Mouse (Mus musculus) erythroid progenitor cell, adult 5-6 weeks (primary cell): ENCODE results near the gene Atad2b. TPM values are rescaled to one million over a fixed set of nuclear protein-coding genes. Genes with fewer than 3 reads are reported as not detected.

ENCODE experiments used
- ATAC-seq: replicated peaks from 2 replicates; pipeline ENCODE4 v1.8.0; 2016; ENCODE audit warnings: moderate number of reproducible peaks, mild to moderate bottlenecking, moderate TSS enrichment, inconsistent platforms; ENCODE audit not compliant: poor library complexity, low FRiP score, severe bottlenecking
- total RNA-seq, 2 experiments: library from RNA; stranded (forward) in 1 of 2; stranded (reverse) in 1 of 2; fragments of 150-400 nt in 1 of 2; fragments of 186-747, 209-891 nt in 1 of 2; gene quantifications; 2 replicates each; pipeline versions ENCODE4 v1.2.3 to v1.2.4; 2015 to 2017; ENCODE audit warnings: low replicate concordance in 2 of 2

Atad2b gene
- total RNA-seq, 2 experiments from 2014 or later = 96.0 to 105 TPM

- ATAC-seq = no peak
Observed at GRCm38 (mm10) chr12:5067590-5067989, 150.4 kb downstream of the Atad2b start.

GRCm38 (mm10) chr12:5070131-5070530, 153.0 kb downstream of the Atad2b start:
- ATAC-seq = no peak

DNA sequence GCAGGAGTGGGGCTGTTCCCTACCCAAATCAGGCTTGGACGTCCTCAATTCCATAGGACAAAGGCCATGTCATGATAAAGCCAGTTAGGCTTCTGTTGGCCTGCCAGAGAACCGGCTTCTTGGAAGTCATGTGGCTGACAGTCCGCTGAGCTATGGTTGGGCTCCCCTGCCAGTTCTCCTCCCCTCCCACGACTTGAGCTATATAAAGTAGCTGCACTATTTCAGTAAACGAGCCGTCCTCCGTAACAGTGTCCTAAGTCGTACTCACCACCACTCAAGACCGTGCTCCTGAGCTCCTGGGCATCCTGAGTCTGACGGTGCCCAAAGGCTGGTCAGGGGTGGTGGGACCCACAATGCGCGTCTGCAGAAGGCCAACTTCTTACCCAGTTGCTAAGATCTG, 156.0 kb downstream of the Atad2b start:
- ATAC-seq = no peak

- no peak for ATAC-seq
Observed at GRCm38 (mm10) chr12:5081480-5081879, 164.3 kb downstream of the Atad2b start.

DNA sequence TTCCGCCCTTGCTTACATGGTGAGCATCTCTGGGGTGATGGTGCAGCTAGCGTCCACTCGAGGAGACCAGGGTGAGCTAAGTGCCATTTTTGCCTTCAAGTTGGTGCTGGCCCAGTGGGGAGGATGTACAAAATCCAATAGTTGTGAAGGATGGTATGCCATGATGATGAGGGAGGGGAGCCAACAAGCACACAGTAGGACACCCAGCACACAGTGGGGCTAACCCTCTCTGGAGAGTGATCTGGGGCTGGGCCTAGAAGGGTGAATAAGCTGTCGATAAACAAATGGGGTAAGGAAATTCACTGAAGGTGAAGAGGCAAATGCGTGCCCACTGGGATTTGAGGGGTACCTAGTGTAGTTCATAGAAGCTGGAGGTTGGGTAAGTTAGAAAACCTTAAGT, 167.6 kb downstream of the Atad2b start:
- ATAC-seq = no peak

DNA sequence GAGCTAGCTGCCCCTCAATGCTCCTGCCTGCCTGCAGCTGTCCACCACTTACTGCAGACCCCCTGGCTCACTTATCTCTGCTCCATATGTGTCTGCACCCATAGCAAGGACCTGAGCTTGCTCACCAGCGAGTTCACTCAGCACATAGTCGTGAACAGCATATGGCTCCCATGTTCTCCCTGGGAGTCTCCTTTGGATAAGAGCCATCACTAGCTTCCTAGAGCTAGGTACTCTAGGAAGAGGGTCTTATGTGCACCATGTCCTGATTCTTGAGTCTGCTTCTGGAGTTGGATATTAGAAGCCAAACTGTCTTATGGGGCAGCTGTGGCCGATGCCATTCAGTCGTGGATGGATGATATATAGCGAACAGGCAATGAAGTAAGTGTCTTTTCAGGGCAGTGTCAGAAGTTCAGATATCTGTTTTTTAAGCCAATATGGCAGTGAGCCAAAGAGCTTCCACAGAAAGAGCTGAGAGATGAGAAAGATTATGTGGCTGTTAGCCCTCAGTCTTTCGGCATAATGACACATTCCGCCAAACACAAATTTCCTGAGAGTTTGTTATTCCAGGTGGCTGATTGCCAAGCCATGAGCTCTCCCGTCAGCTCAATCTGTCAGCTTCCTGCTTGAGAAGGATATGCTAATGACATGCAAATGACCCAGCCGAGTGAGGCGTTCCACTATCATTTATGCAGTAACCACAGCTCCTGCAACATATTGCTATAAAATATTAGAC, 170.8 kb downstream of the Atad2b start:
- ATAC-seq = no peak

DNA sequence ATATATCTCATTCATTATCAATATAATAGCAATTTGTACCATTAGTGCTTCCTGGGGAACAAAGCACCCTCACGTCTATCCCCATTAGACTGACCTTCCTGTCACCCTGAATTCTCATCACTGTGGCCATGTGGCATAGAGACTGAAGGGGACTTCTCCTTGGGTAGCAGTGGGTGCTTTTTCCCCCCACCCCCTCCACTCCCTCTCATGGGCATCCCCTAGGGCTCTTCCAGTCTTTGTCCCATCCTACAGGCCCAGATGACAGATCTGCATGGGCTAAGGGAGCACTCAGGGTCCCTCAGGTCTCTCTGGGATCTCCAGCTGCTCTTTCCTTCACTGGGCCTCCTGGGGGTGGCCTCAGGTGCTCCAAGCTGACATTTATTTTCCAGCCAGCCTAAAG, 171.5 kb downstream of the Atad2b start:
- no peak for ATAC-seq

Other genes starting within 250 kb of the Atad2b start
- gene Fam228a, start 178.9 kb upstream of the Atad2b start, total RNA-seq (2015; ENCODE audit: low replicate concordance) = not detected in 2 replicates
- gene Fam228a, start 178.9 kb upstream of the Atad2b start, total RNA-seq (2017; ENCODE audit: low replicate concordance) = not detected in 2 replicates
- gene Pfn4, start 148.3 kb upstream of the Atad2b start, total RNA-seq (2015; ENCODE audit: low replicate concordance) = not detected in 2 replicates
- not detected in 2 replicates for gene Pfn4, start 148.3 kb upstream of the Atad2b start, total RNA-seq (2017; ENCODE audit: low replicate concordance)
- not detected in 2 replicates for gene Fam228b, start 148.1 kb upstream of the Atad2b start, total RNA-seq (2015; ENCODE audit: low replicate concordance)
- gene Fam228b, start 148.1 kb upstream of the Atad2b start, total RNA-seq (2017; ENCODE audit: low replicate concordance) = 0.90 TPM in 1 of 2 replicates, not detected in the other
- 82.2 and 163 TPM in 2 replicates for gene Sf3b6, start 99.8 kb upstream of the Atad2b start, total RNA-seq (2015; ENCODE audit: low replicate concordance)
- 50.3 and 108 TPM in 2 replicates for gene Sf3b6, start 99.8 kb upstream of the Atad2b start, total RNA-seq (2017; ENCODE audit: low replicate concordance)
- gene Fkbp1b, start 75.8 kb upstream of the Atad2b start, total RNA-seq (2015; ENCODE audit: low replicate concordance) = not detected in 2 replicates
- 0.15 and 0.90 TPM in 2 replicates for gene Fkbp1b, start 75.8 kb upstream of the Atad2b start, total RNA-seq (2017; ENCODE audit: low replicate concordance)
- gene Wdcp, start 74.0 kb upstream of the Atad2b start, total RNA-seq (2015; ENCODE audit: low replicate concordance) = 2.1 and 16.9 TPM in 2 replicates
- 0.15 and 0.39 TPM in 2 replicates for gene Wdcp, start 74.0 kb upstream of the Atad2b start, total RNA-seq (2017; ENCODE audit: low replicate concordance)
- 277 and 292 TPM in 2 replicates for gene Mfsd2b, start 43.0 kb upstream of the Atad2b start, total RNA-seq (2015; ENCODE audit: low replicate concordance)
- 253 and 262 TPM in 2 replicates for gene Mfsd2b, start 43.0 kb upstream of the Atad2b start, total RNA-seq (2017; ENCODE audit: low replicate concordance)
- 31.4 and 36.4 TPM in 2 replicates for gene Ubxn2a, start 9.6 kb upstream of the Atad2b start, total RNA-seq (2015; ENCODE audit: low replicate concordance)
- 44.9 and 72.6 TPM in 2 replicates for gene Ubxn2a, start 9.6 kb upstream of the Atad2b start, total RNA-seq (2017; ENCODE audit: low replicate concordance)